Mouse (Mus musculus) midbrain, embryonic 16.5 days (tissue): Measurements from ENCODE around the gene Mertk. TPM values are rescaled to one million over a fixed set of nuclear protein-coding genes. Genes with fewer than 3 reads are reported as not detected.

Experiments
- ATAC-seq: fragments of 200-750 bp; cut with Nextera tagmentation; 2 replicates; pipeline ENCODE4 v1.8.0; 2017; ENCODE audit warnings: moderate TSS enrichment
- H3K27ac ChIP-seq: fragments of 300-500 bp; sonication (generic); 2 replicates; pipeline ENCODE4 v1.5.1; 2014; ENCODE audit warnings: mild to moderate bottlenecking, low read length, mixed read lengths
- H3K27me3 ChIP-seq: fragments of 300-500 bp; sonication (generic); 2 replicates; pipeline ENCODE4 v1.6.1; 2014; ENCODE audit warnings: low read depth, low read length, mixed read lengths; ENCODE audit not compliant: control insufficient read depth, insufficient read depth
- H3K36me3 ChIP-seq: fragments of 300-500 bp; sonication (generic); 2 replicates; pipeline ENCODE4 v1.6.1; 2014; ENCODE audit warnings: mild to moderate bottlenecking, low read length, moderate library complexity, mixed read lengths; ENCODE audit not compliant: control insufficient read depth, insufficient read depth
- H3K4me1 ChIP-seq: fragments of 300-500 bp; sonication (generic); 2 replicates; pipeline ENCODE4 v1.6.1; 2014; ENCODE audit warnings: mild to moderate bottlenecking, low read length, mixed read lengths; ENCODE audit not compliant: control insufficient read depth, insufficient read depth
- H3K4me2 ChIP-seq: fragments of 300-500 bp; sonication (generic); 2 replicates; pipeline ENCODE4 v1.6.1; 2014; ENCODE audit warnings: mild to moderate bottlenecking, low read length, mixed read lengths
- H3K4me3 ChIP-seq: fragments of 300-500 bp; sonication (generic); 2 replicates; pipeline ENCODE4 v1.5.1; 2014; ENCODE audit warnings: low read depth, mild to moderate bottlenecking, low read length, moderate library complexity, mixed read lengths
- H3K9ac ChIP-seq: fragments of 300-500 bp; sonication (generic); 2 replicates; pipeline ENCODE4 v1.6.1; 2014; ENCODE audit warnings: low read depth, low read length, mixed read lengths
- H3K9me3 ChIP-seq: fragments of 300-500 bp; sonication (generic); replicated peaks from 2 replicates; pipeline ENCODE4 v1.6.1; 2014; ENCODE audit warnings: mild to moderate bottlenecking, low read length, mixed read lengths; ENCODE audit not compliant: control insufficient read depth, poor library complexity, severe bottlenecking
- WGBS: fragments of 180-500 bp; shearing (Covaris S2); extraction: QIAGEN DNeasy Blood & Tissue Kit; methylation state at CpG from one replicate; pipeline ENCODE4 v1.1.7; 2014; 5-methylcytosine and 5-hydroxymethylcytosine counted together
- polyA plus RNA-seq: library from polyadenylated mRNA; unstranded; fragments of >200 nt; fragmentation: Nextera tagmentation; extraction: Ambion mirVana; gene quantifications from 2 replicates; pipeline ENCODE4 v1.2.1, GENCODE M21; 2015

Gene Mertk
- polyA plus RNA-seq, 1 experiment from 2014 or later, result 1.9 TPM

DNA sequence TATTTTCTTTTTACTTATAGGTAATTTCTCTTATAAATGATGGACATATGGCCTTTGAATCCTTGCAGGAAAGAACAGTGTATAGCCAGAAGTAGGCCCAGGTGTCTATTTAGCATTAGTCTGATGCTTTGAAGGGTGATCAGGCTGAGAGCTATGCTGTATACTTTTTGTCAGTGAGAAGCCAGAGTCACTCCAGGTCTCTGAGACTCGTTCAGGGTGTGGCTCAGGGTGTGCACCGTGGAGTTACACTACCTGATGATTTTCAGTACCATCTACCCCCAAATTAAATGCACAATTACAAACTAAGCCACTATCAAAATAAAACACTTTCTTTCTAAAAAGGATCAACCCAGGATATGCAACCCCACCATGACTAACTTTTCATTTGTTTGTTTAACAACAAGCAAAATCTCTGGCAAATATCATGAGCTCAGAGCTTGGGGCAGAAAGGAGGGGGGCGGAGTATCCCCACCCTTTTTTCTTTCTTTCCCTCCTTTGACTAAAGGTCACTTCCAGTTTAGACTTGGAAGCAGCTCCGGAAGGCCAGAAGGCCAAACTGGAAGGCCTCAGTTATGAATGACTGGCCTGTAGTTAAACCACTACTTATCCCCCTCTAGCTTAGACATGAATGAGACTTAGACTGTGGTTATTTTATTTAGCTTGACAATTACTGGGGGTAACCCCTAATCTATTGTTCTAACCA is 69.9 kb downstream of the Mertk start:
- no peak overlapping the region for H3K4me3 ChIP-seq
- H3K27ac ChIP-seq, result no peak overlapping the region
- H3K36me3 ChIP-seq, result no peaks in the 10 kb centered on the region
- H3K9me3 ChIP-seq, result no peaks in the 10 kb centered on the region
- no peak for ATAC-seq
- WGBS, result 90% methylated on average over 4 of the region's 4 CpGs
- H3K4me1 ChIP-seq, result no peaks in the 10 kb centered on the region
- H3K9ac ChIP-seq, result no peak overlapping the region
- no peaks in the 10 kb centered on the region for H3K27me3 ChIP-seq
- H3K4me2 ChIP-seq, result no peak overlapping the region

- 93% methylated on average over 6 of the region's 6 CpGs for WGBS
Observed at GRCm38 (mm10) chr2:128770557-128770956, 71.8 kb downstream of the Mertk start.

DNA sequence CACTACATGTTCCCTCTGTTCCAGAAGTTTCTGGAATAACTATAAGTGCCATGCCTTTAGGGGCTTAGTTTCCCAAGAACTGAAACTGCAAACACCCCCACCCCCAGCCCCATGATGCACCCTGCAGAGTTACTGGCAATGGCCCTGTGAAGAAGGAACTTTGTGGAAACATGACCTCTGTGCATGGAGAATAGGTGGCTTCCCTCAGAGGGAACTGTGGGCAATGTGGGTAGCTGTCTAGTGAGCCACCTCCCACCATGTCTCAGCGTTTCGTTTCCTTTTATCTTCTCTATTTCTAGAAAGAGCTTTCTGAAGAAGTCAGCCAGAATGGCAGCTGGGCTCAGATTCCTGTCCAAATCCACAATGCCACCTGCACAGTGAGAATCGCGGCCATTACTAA is 72.3 kb downstream of the Mertk start:
- no peak for ATAC-seq
- Histone ChIP-seq H3K9me3 (no peaks in the 10 kb centered on the region), H3K4me3 (no peak overlapping the region), H3K36me3 (no peaks in the 10 kb centered on the region), H3K27me3 (no peaks in the 10 kb centered on the region), H3K9ac (no peak overlapping the region), H3K4me1 (no peaks in the 10 kb centered on the region), H3K4me2 (no peak overlapping the region), H3K27ac (no peak overlapping the region)
- 82% methylated on average over 4 of the region's 4 CpGs for WGBS

More at GRCm38 (mm10) chr2:128770557-128770956, 71.8 kb downstream of the Mertk start:
- Histone ChIP-seq H3K4me2 (no peak overlapping the region), H3K27ac (no peak overlapping the region), H3K4me1 (no peaks in the 10 kb centered on the region), H3K9me3 (no peaks in the 10 kb centered on the region), H3K4me3 (no peak overlapping the region), H3K27me3 (no peaks in the 10 kb centered on the region), H3K36me3 (no peaks in the 10 kb centered on the region), H3K9ac (no peak overlapping the region)
- no peak for ATAC-seq

DNA sequence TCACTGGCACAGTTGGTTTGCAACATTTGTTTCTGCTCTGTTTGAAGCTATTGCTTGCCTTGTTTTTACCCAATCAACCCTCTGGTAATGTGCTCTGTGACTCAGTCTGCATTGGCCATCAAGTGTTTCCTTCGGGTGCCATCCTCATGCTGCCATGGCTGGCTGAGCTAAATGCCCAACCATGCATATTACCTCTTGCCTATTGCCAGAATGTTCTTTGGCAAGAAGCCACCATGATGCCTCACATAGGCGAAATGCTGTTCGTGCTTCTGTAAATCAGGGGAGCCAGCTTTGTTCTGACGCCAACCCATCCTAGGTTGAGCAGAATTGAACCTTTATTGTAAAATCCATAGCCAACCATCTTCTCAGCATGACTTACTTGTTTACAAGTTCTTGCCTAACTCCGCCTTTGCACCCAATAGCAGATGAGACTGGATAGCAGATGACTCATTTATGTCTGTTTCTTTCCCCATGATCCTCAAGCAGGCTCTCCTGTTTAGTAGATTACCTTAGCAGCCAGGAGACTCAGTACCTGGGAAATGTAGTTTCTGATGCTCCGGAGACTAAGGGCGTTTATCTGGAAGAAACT is 73.1 kb downstream of the Mertk start:
- WGBS, result 88% methylated on average over 7 of the region's 7 CpGs
- Histone ChIP-seq H3K4me1 (no peaks in the 10 kb centered on the region), H3K4me3 (no peak overlapping the region), H3K36me3 (no peaks in the 10 kb centered on the region), H3K27ac (no peak overlapping the region), H3K9ac (no peak overlapping the region), H3K9me3 (no peaks in the 10 kb centered on the region), H3K27me3 (no peaks in the 10 kb centered on the region), H3K4me2 (no peak overlapping the region)
- no peak for ATAC-seq

GRCm38 (mm10) chr2:128782231-128782630 is 83.5 kb downstream of the Mertk start:
- 95% methylated on average over 5 of the region's 5 CpGs for WGBS
- H3K27ac ChIP-seq, result no peak overlapping the region
- H3K36me3 ChIP-seq, result no peaks in the 10 kb centered on the region
- no peaks in the 10 kb centered on the region for H3K9me3 ChIP-seq
- H3K9ac ChIP-seq, result no peak overlapping the region
- no peaks in the 10 kb centered on the region for H3K4me1 ChIP-seq
- no peak for ATAC-seq
- no peak overlapping the region for H3K4me2 ChIP-seq
- no peaks in the 10 kb centered on the region for H3K27me3 ChIP-seq
- H3K4me3 ChIP-seq, result no peak overlapping the region

DNA sequence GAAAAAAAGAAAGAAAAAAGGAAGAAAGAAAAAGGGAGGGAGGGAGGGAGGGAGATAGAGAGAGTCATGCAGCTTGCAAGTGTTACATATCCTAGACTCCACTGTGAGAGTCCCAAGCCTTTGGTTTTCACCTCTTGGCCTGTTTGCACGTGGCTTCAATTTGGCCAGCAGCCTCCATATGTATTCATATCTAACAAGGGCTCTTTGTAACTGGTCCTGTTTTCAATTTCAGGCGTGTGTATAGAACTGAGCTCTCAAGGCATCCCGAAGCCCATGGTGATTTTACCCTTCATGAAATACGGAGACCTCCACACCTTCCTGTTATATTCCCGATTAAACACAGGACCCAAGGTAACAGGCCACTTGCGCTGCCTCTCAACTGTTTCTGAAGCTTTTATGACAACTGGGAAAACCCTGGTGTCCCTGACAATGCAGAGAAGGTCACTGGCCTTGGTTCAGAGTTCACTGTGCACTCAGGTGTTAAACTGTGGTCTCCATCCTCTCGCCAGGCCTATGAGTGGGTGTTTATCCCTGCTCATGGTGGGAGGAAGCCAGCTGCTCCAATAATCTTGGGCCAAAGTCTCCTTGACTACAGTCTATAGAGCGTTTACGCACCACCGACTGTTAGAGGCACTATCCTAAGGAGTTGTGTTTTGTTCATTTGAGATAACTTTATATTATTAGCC is 85.0 kb downstream of the Mertk start:
- ATAC-seq, result no peak
- Histone ChIP-seq H3K4me3 (no peak overlapping the region), H3K36me3 (no peaks in the 10 kb centered on the region), H3K27ac (no peak overlapping the region), H3K27me3 (no peaks in the 10 kb centered on the region), H3K4me2 (no peak overlapping the region), H3K4me1 (no peaks in the 10 kb centered on the region), H3K9me3 (no peaks in the 10 kb centered on the region), H3K9ac (no peak overlapping the region)
- 85% methylated on average over 10 of the region's 10 CpGs for WGBS

GRCm38 (mm10) chr2:128784814-128785213 is 86.1 kb downstream of the Mertk start:
- no peak for ATAC-seq
- Histone ChIP-seq H3K9ac (no peak overlapping the region), H3K4me1 (no peaks in the 10 kb centered on the region), H3K4me3 (no peak overlapping the region), H3K4me2 (no peak overlapping the region), H3K27ac (no peak overlapping the region), H3K36me3 (no peaks in the 10 kb centered on the region), H3K9me3 (no peaks in the 10 kb centered on the region), H3K27me3 (no peaks in the 10 kb centered on the region)
- 95% methylated on average over 7 of the region's 7 CpGs for WGBS

DNA sequence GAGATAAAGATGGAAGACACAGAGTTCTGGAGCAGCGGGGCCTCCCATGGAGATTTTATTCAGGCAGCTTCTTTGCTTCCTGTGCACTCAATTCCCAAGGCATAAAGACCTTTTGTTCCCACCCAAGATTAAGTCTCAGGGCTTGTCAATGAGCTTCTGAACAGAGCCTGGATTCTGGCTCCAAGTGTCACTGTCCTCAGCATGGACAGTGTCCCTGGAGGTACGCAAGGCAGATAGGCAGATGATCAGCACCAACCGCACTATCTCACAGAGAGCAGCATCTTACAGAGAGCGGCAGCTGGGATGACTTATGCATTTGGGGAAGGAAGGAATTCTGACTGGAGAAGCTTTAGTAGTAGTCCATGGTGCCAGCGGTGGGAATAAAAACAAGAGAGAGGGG is 87.6 kb downstream of the Mertk start:
- Histone ChIP-seq H3K27ac (0 out of 2 replicates have a peak overlapping the region, but pooled peaks have one; percentile 42), H3K4me1 (no peaks in the 10 kb centered on the region), H3K4me2 (no peak overlapping the region), H3K9me3 (no peaks in the 10 kb centered on the region), H3K36me3 (no peaks in the 10 kb centered on the region), H3K4me3 (no peak overlapping the region), H3K9ac (no peak overlapping the region), H3K27me3 (no peaks in the 10 kb centered on the region)
- ATAC-seq, result no peak
- WGBS, result 28% methylated on average over 5 of the region's 5 CpGs

DNA sequence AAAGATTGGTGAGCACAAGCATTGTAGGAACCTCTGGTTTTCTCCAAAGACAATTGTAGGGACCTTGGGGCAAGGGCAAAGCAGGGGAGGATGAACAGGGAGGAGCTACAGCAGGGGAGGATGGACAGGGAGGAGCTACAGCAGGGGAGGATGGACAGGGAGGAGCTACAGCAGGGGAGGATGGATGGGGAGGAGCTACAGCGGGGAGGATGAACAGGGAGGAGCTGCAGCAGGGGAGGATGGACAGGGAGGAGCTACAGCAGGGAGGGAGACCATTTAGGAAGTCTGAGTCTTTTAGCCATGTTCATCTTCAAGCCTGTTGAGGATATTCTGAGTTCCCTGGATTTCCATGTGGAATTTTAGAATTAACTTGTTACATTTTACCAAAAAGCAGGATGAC is 88.0 kb downstream of the Mertk start:
- Histone ChIP-seq H3K9me3 (no peaks in the 10 kb centered on the region), H3K27ac (no peak overlapping the region), H3K27me3 (no peaks in the 10 kb centered on the region), H3K4me1 (no peaks in the 10 kb centered on the region), H3K4me2 (no peak overlapping the region), H3K9ac (no peak overlapping the region), H3K36me3 (no peaks in the 10 kb centered on the region), H3K4me3 (no peak overlapping the region)
- ATAC-seq, result no peak
- WGBS, result 67% methylated on average over 1 of the region's 1 CpGs
